ENCODE assay signal across 8 mouse cellular contexts in the genomic region with DNA sequence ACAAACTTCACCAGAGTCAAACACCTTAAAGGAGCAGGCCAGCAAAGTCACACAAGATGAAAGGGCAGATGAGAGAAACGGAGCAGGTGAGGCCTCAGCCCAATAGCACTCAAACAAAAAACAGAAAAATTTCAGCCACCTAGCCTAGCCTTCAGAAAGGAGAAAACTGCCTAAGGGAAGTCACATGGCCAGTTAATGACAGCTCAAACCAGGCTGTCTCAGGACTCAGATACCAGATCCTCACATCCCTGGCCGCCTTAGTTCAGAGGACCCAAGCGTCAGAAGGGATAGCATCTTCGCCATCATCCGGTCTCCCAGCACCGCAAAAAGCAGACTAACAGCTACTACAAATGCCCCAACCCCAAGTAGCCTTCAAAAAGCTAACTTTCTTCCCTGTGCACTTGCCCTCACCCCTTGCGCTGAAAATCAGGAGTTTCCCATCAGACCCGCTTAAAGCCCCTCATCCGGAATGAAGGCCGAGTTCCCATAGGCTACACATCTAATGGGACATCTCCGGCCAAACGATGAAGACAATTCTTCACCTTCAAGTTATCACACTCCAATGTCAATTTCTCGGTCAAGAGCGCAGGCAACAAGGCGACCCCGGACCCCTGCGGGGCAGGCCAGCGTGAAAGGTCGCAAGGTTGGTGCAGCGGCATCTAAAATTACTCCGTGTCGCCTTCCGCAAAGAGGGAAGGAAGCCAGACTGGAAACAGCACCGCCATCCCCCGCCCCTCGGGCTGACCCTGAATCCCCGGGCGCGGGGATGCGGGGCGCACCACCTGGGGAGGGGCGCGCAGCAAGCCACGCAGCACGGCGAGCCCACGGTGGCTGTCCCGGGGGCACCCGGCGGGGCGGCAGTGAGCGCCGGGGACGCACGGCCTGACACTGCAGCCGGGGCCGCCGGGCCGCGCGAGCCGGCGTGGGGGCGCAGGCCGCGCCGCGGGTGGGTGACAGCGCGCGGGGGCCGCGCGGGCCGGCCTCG. TPM values are rescaled to one million over a fixed set of nuclear protein-coding genes. Genes with fewer than 3 reads are reported as not detected.
DNase-seq lines count a peak whose midpoint lies in the region; ATAC-seq and TF ChIP-seq lines count a peak whose summit lies in the region.

No protein-coding gene starts in this region.

- peak overlapping the region; percentile 35 for H3K27ac ChIP-seq in forebrain, embryonic 13.5 days
- no peak overlapping the region for H3K27ac ChIP-seq in intestine, embryonic 15.5 days

- TF ChIP-seq CTCF in brain, embryonic 14.5 days (IDR thresholded peaks at IDR 0.05; ENCODE audit: borderline replicate concordance, extremely low read depth, insufficient read depth, insufficient read length), result no peak

- H3K4me3 ChIP-seq in forebrain, embryonic 13.5 days, result peak overlapping the region; percentile 90
- peak overlapping the region; percentile 95 for H3K4me3 ChIP-seq in intestine, embryonic 15.5 days (replicated peaks)

- DNase-seq in ovary, postnatal 36 days (ENCODE audit: low spot score), result peak; percentile 21
- DNase-seq in ovary, postnatal 10 days (ENCODE audit: low spot score), result no peak
- peak; percentile 43 for DNase-seq in brain, embryonic 14.5 days (ENCODE audit: low read depth)
- DNase-seq in mesoderm, embryonic 11.5 days (ENCODE audit: low read depth, low spot score), result peak; percentile 30
- DNase-seq in thymus, adult 18-20 months, result peak; percentile 19 to 21
- DNase-seq in layer of hippocampus, adult 9-10 months (ENCODE audit: low spot score), result no peak

- 3% methylated on average over 46 of the region's 66 CpGs for WGBS in forebrain, embryonic 13.5 days
- WGBS in intestine, embryonic 15.5 days, result 3% methylated on average over 66 of the region's 66 CpGs

- TF ChIP-seq POLR2A in brain, embryonic 14.5 days (IDR thresholded peaks at IDR 0.05; ENCODE audit: borderline replicate concordance, extremely low read depth, insufficient read depth, insufficient read length, poor library complexity, severe bottlenecking), result no peak

- peak; percentile 48; the same call in 1 of the 2 replicates for ATAC-seq in forebrain, embryonic 13.5 days
- ATAC-seq in intestine, embryonic 15.5 days, result peak; percentile 1

- peak overlapping the region; percentile 88 for H3K4me2 ChIP-seq in forebrain, embryonic 13.5 days
- H3K4me2 ChIP-seq in intestine, embryonic 15.5 days (replicated peaks), result peak overlapping the region; percentile 95

- peaks cover 18% of the 10 kb centered on the region for H3K4me1 ChIP-seq in forebrain, embryonic 13.5 days
- H3K4me1 ChIP-seq in intestine, embryonic 15.5 days (replicated peaks), result peaks cover 13% of the 10 kb centered on the region

- H3K27me3 ChIP-seq in forebrain, embryonic 13.5 days, result peaks cover 7% of the 10 kb centered on the region; the same call in 1 of the 2 replicates
- H3K27me3 ChIP-seq in intestine, embryonic 15.5 days (replicated peaks), result no peaks in the 10 kb centered on the region

- H3K9ac ChIP-seq in forebrain, embryonic 13.5 days, result peak overlapping the region; percentile 92
- peak overlapping the region; percentile 83 for H3K9ac ChIP-seq in intestine, embryonic 15.5 days

- no peaks in the 10 kb centered on the region for H3K36me3 ChIP-seq in forebrain, embryonic 13.5 days (ENCODE audit: poor library complexity, severe bottlenecking)
- H3K36me3 ChIP-seq in intestine, embryonic 15.5 days, result no peaks in the 10 kb centered on the region

- H3K9me3 ChIP-seq in forebrain, embryonic 13.5 days (replicated peaks), result no peaks in the 10 kb centered on the region
- H3K9me3 ChIP-seq in intestine, embryonic 15.5 days, result no peaks in the 10 kb centered on the region

RNA-seq across cellular contexts. Expression of a gene that starts 0.7 kb away (rescaled TPM):
- 36.3 and 40.9 TPM in 2 replicates for polyA plus RNA-seq in brain, embryonic 14.5 days (2012; rRNA removed)
- 16.6 and 19.1 TPM in 2 replicates for polyA plus RNA-seq in forebrain, embryonic 13.5 days (2015; fragmentation: Nextera tagmentation; extraction: Ambion mirVana)
- 12.8 and 13.0 TPM in 2 replicates for polyA plus RNA-seq in intestine, embryonic 15.5 days (2015; fragmentation: Nextera tagmentation; extraction: Ambion mirVana)

Comparison
In these comparisons a context has a peak if more than half of its experiments do, and no peak if none do; other contexts are left out.
1. DNase-seq: peak in ovary, postnatal 36 days (single experiment), brain, embryonic 14.5 days (single experiment), mesoderm, embryonic 11.5 days (single experiment) and thymus, adult 18-20 months (2 of 2); none in ovary, postnatal 10 days (single experiment) and layer of hippocampus, adult 9-10 months (single experiment).